8 mouse cellular contexts compared by ENCODE assay signal in the genomic region with DNA sequence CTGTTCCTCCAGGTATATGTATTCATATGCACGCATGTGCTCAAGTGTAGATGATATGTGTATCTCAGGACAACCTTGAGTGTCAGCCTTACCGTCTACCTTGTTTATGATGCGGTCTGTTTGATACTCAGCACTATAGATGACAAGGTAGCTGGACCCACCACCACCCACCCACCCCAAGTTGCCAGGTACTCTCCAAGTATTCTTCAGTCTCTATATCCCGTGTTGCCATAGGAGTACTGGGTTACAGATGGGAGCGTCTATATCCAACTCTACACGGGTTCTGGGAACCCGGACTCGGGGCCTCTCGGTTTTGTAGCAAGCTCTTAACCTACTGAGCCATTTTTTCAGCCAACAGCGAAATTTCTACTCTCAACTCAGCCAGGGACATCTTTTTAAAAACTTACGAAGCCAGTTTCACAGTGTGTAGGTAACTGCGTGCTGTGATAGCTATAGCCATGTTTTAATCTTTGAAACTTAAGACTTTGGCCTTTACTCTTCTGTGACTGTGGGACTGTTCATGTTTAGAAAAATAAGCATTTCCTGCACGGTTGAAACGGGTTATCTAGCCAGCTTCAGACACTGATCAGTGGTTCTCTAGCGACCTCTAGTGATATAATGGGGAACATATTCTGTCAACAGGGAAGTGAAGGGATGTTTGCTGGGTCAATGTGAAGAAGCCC.
DNase-seq lines count a peak whose midpoint lies in the region; ATAC-seq lines count a peak whose summit lies in the region.

No protein-coding gene starts in this region.

- no peak overlapping the region for H3K27ac ChIP-seq in forebrain, embryonic 12.5 days
- H3K27ac ChIP-seq in lung, embryonic 16.5 days (ENCODE audit: low read length), result no peak overlapping the region
- H3K27ac ChIP-seq in stomach, embryonic 14.5 days (ENCODE audit: low read length), result no peak overlapping the region

- no peak for DNase-seq in cerebellum, adult 11-12 months
- peak; percentile 13 for DNase-seq in urinary bladder, postnatal 14 days (ENCODE audit: low spot score)
- DNase-seq in urinary bladder, adult 2 months (ENCODE audit: low spot score), result no peak

- WGBS in forebrain, embryonic 12.5 days, result 53% methylated on average over 15 of the region's 15 CpGs
- WGBS in lung, embryonic 16.5 days, result 41% methylated on average over 15 of the region's 15 CpGs
- 48% methylated on average over 15 of the region's 15 CpGs for WGBS in stomach, embryonic 14.5 days

- H3K9ac ChIP-seq in forebrain, embryonic 12.5 days, result no peak overlapping the region
- peak overlapping the region; percentile 48; the same call in 1 of the 2 replicates for H3K9ac ChIP-seq in lung, embryonic 16.5 days (ENCODE audit: low read length)
- H3K9ac ChIP-seq in stomach, embryonic 14.5 days (replicated peaks; ENCODE audit: low read depth, low read length), result no peak overlapping the region

- no peaks in the 10 kb centered on the region for H3K36me3 ChIP-seq in forebrain, embryonic 12.5 days (replicated peaks)
- H3K36me3 ChIP-seq in lung, embryonic 16.5 days (ENCODE audit: control insufficient read depth, insufficient read depth, low read length), result no peaks in the 10 kb centered on the region
- no peaks in the 10 kb centered on the region for H3K36me3 ChIP-seq in stomach, embryonic 14.5 days (ENCODE audit: control insufficient read depth, insufficient read depth, low read length)

- no peak overlapping the region for H3K4me2 ChIP-seq in forebrain, embryonic 12.5 days
- H3K4me2 ChIP-seq in lung, embryonic 16.5 days (ENCODE audit: low read depth, low read length), result peak overlapping the region; percentile 11; the same call in 1 of the 2 replicates
- no peak overlapping the region for H3K4me2 ChIP-seq in stomach, embryonic 14.5 days (replicated peaks; ENCODE audit: low read depth, low read length)

- no peaks in the 10 kb centered on the region for H3K9me3 ChIP-seq in forebrain, embryonic 12.5 days
- H3K9me3 ChIP-seq in lung, embryonic 16.5 days (ENCODE audit: control insufficient read depth, low read length), result no peaks in the 10 kb centered on the region
- no peaks in the 10 kb centered on the region for H3K9me3 ChIP-seq in stomach, embryonic 14.5 days (ENCODE audit: control insufficient read depth, low read depth, low read length)

- H3K27me3 ChIP-seq in forebrain, embryonic 12.5 days, result no peaks in the 10 kb centered on the region
- no peaks in the 10 kb centered on the region for H3K27me3 ChIP-seq in lung, embryonic 16.5 days (ENCODE audit: control insufficient read depth, insufficient read depth, low read depth, low read length)
- H3K27me3 ChIP-seq in stomach, embryonic 14.5 days (ENCODE audit: control insufficient read depth, insufficient read depth, low read length), result no peaks in the 10 kb centered on the region

- ATAC-seq in cerebellum, adult (ENCODE audit: insufficient number of reproducible peaks, low FRiP score, low TSS enrichment), result peak; percentile 69
- ATAC-seq in forebrain, embryonic 12.5 days (ENCODE audit: low FRiP score), result peak; percentile 83
- ATAC-seq in inflammation-experienced regulatory T-cells, adult 6 months, result peak; percentile 78
- peak; percentile 76 for ATAC-seq in lung, embryonic 16.5 days (ENCODE audit: low read depth)
- peak; percentile 63; the same call in 1 of the 2 replicates for ATAC-seq in stomach, embryonic 14.5 days (ENCODE audit: insufficient number of reproducible peaks, insufficient read depth, low FRiP score, low read depth)

- no peaks in the 10 kb centered on the region for H3K4me1 ChIP-seq in forebrain, embryonic 12.5 days
- H3K4me1 ChIP-seq in lung, embryonic 16.5 days (replicated peaks; ENCODE audit: control insufficient read depth, insufficient read depth, low read length), result peaks cover 3% of the 10 kb centered on the region; the same call in 1 of the 2 replicates
- H3K4me1 ChIP-seq in stomach, embryonic 14.5 days (ENCODE audit: control insufficient read depth, insufficient read depth, low read length), result no peaks in the 10 kb centered on the region

- H3K4me3 ChIP-seq in forebrain, embryonic 12.5 days (replicated peaks), result no peak overlapping the region
- no peak overlapping the region for H3K4me3 ChIP-seq in lung, embryonic 16.5 days (ENCODE audit: low read length)
- no peak overlapping the region for H3K4me3 ChIP-seq in stomach, embryonic 14.5 days (ENCODE audit: low read depth, low read length)
